Mouse (Mus musculus): ENCODE measurements around the gene Nup98.
A peak's percentile ranks its signal among the peaks of the same experiment; 100 is the strongest.

Gene Nup98

DNA sequence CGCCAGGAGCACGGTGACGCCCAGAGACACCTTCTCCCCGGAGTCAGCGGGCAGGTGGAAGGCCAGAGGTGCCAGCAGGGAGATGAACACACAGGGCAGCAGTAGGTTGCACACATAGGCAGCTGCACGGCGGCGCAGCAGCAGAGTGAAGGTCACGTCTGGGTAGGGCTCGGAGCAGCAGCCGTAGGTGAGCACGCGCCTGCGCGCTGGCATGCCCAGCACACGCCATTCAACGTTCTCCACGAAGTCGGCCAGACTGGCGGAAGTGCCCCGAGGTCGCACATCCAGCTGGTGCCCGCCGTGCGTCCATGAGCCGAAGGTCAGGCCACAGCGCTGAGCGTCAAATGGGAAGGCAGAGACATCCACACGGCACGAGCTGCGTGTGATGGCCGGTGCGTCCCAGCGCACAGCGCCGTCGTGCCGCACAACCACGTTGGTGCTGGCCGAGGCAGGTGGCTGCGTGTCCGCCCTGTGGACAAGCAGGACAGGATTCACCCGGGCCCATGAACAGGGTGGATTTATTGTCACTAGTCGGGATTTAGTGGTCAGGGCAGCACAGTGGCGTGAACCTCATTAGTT is 96.7 kb downstream of the Nup98 start:
- DNase-seq: no peak

DNA sequence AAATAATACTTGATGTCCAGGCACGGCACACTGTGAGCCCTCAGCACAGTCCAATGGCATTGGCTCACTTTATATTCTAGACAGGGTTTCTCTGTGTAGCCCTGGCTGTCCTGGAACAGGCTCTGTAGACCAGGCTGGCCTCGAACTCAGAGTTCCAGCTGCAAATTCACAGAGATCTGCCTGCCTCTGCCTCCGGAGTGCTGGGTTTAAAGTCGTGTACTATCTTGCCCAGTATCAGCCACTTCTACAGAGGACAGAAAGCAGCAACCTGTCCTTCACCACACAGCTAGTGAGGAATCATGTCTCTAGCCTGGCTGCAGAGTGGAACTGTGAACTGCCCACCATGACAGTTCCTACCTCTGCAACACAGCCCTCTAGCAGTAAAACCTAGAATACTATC is 100.2 kb downstream of the Nup98 start:
- DNase-seq: no peak

DNA sequence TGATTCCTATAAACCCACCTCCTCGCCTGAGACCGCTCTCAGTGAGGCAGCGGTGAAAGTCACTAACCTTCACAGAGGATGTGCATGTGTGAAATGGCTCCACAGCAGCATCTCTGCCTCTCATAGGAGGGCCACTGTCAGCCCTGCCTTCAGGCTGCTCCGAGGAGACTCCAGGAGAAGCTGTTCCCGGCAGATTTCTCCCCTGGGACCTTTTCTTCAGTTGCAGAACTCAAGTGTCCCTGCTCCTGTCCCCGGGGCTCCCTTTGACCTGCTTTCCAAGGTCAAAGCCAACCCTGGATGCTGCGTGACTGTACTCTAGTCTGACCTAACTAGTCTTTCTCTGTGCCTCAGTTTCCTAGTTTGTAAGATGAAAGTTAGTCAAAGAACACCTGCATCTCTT is 100.8 kb downstream of the Nup98 start, which contains the start of gene Art5:
TSS of gene Art5 (minus strand) at position 319 of the 400 bp plus-strand sequence.
- no peak for DNase-seq

DNA sequence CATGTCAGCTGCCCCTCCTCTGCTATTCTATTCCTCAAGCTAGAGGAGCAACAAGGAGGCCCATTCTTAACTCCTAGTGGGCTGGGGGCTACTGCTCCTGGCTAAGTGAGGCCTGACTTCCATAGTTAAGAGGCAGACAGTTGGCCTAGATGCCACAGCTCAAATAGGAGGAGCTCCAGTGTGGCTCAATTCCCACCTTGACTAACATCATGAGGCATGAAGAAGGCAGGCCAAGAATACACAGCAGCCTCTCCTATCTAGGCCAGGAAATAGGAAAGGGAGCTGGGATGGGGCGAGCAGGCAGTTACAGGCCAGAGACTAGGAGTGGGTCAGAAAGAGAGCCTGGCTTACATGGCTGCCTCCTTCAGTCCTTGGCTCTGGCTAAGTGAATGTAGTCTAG is 101.8 kb downstream of the Nup98 start:
- no peak for DNase-seq

DNA sequence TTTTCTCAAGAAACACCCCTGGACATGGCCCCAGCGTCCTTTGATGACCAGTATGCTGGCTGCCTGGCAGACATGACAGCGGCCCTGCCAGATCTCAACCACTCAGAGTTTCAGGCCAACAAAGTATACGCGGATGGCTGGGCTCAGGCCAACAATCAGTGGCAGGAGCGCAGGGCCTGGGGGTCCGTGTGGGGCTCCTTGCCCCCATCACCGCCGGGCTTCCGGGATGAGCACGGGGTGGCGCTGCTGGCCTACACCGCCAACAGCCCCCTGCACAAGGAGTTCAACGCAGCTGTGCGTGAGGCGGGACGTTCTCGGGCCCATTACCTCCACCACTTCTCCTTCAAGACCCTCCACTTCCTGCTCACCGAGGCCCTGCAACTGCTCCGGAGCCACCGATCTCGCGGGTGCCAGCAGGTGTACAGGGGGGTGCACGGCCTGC is 103.3 kb downstream of the Nup98 start:
- DNase-seq: no peak

DNA sequence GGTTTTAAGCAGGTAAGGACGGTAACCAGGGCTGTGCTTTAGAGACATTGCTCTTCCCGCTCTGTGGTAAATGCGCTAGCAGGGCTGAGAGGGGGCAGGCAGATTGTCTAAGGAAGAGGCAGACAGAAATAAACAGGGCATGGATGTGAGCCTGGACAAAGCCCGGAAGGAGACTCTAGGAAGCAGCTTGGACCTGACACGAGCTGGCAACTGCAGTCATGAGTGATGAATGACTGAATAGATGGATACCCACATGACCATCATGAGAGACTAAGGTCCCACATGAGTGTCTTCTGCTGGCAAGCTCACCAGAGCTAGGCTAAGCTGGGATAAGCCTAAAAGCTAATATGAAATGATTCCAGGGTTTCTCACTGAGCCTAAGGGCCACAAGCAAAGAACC is 105.8 kb downstream of the Nup98 start:
- peak; percentile 40 to 47 for DNase-seq

DNA sequence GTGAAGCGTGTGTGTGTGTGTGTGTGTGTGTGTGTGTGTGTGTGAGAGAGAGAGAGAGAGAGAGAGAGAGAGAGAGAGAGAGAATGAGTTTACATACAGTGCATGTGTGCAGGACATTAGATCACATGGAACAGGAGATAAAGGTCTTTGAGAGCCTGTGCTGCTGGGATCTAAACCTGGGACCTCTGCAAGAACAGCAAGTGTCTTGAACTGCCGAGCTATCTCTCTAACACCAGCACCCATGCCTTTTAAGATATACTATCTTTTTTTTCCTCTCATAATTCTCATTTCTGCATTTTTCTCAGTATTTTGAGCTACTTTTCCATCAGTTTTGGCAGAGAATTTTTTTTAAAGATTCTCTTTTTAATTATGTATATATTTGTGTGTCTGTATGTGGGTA is 106.4 kb downstream of the Nup98 start:
- no peak for DNase-seq

DNA sequence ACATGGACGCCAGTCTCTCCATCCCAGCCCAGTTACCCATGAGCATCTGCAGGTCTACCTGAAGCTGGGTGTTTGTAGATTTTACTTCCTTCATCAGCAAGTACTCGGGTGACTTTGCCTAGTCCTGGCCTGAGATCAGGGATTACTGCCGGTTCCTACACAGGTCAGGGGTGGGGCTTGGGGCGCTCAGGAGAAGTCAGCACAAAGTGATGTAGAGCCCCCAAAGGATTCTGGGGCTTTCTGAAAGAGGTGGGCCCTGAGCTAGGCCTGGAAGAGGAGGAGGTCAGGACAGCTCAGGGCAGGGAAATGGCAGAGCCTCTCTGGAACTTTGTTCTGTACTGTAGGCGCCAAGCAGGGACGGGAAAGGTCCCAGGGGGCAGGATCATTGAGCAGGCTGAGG is 107.3 kb downstream of the Nup98 start:
- DNase-seq: no peak

DNA sequence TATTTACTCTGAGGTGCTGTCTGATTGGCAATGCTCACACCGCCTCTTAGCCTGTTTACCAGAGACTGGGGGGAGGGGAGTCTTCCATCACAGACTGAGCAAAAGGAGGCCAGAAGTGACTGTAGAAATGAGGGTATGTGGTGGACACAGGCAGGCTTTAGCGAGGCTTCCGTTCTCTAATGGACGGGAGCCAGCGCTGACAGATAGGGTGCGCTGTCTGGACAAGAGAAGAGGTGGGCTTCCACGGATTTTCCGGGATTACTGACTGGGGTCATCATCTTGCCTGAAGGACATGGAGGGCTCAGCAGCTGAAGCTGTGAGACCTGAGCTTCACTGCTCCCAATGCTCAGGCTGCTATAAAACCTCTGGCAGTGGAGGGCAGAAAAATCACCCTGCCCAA is 107.7 kb downstream of the Nup98 start:
- no peak for DNase-seq

DNA sequence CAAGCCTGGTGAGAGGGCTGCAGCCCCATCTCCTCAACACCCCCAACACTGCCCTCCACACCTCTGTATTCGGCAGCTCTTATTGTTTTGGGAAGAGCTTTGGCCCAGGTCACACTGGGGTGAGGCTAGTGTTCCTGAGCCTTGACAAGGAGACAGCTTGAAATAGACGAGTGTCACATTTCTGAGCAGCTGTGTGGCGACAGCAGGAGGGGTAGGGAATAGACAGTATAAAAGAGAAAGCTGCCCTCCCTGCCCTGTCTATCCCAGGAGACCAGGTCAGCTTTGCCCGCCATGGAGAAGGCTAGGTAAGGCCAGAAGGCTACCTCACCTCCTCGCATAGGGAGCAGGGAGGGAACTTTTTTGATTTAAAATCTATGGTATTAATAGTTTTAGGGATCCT is 108.5 kb downstream of the Nup98 start, which contains the start of gene Art1:
TSS of gene Art1 (plus strand) at position 257 of the 400 bp plus-strand sequence.
- DNase-seq: no peak

DNA sequence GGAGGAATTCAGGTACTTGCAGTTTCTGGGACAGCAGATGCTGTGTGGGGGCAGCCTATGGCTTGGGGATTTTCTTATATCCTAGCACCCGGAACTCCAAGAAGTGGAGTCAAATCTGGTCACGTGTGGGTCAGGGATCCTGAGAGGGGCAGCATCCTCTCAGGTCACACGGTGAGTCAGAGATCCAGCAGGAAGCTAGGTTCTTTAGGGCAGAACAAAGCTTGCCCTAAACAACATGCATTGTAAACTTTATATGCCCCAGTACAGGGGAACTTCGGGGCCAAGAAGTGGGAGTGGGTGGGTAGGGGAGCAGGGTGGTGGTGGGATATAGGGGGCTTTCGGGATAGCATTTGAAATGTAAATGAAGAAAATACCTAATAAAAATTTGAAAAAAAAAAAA is 109.1 kb downstream of the Nup98 start:
- no peak for DNase-seq

DNA sequence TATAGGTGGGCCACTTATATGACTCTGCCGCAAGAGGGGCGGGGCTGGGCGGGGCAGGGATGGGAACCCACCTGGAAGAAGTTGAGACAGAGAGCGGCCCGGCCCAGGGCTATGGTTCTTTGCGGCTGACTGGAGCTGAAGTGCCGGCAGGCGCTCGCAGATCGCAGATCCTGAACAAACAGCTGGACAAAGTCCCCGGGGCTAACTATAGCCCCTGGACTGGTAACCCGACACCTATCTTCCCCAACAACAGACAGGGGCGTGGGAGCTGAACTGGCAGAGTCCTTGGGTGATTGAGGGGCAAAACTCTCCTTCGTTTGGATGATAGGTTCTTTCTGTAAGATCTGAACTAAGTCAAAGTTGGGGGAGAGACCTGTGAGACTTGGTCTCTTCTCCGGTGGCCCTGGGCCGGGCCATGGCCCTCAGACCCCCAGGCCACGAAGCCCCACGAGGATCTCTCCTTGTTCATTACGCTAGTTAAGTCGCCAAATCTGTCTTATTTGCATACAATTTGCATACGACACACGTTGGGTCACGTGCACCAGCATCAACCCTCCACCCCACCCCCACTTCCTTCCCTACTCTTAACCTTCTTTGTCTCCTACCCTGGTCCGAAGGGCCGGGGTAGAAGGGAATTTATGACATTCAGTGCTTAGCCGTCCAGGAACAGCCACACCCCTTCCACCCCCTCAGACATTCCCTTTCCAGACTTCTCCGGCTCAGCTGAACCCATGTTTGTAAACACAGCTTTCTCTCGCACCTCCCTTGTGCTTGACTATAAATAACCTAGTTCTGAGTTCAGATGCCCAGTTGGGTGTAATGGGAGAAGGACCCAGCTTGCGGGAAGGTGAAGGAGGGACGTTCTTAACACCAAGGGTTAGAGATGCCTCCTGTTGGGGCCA is 110.0 kb downstream of the Nup98 start:
- DNase-seq: no peak

DNA sequence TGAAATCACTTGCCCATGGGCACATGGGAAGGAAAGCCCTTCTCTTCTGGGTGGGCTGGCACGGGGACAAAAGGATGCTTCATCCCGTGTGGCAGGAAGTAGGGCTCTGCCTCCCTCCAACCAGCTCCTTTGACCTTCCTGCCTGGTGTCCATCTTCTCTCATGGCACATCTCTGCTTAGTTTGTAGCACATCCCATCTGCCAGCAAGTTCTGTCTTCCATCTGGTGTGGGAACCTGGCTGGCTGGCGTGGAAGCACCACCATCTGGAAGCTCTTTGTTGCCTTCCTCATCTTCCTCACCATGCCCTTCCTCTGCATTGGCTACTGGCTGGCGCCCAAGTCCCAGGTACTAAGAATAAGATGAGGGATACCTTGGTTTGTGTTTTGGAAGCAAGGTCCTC is 122.6 kb downstream of the Nup98 start:
- DNase-seq: peak; percentile 29 to 34

DNA sequence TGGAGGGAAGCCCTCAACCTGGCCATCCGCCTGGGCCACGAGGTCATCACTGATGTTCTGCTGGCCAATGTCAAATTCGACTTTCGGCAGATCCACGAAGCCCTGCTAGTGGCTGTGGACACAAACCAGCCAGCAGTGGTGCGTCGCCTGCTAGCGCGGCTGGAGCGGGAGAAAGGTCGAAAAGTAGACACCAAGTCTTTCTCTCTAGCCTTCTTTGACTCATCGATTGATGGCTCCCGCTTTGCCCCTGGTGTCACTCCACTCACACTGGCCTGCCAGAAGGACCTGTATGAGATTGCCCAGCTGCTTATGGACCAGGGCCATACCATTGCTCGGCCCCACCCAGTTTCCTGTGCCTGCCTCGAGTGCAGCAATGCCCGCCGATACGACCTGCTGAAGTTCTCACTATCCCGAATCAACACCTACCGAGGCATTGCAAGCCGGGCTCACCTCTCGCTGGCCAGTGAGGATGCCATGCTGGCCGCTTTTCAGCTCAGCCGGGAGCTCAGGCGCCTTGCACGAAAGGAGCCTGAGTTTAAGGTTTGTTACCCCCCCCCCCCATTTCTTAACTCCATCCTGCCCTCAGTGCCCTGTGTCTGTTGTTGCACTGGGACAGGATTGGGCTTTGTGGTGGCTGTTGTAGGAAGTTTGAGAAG is 125.8 kb downstream of the Nup98 start:
- no peak for DNase-seq

DNA sequence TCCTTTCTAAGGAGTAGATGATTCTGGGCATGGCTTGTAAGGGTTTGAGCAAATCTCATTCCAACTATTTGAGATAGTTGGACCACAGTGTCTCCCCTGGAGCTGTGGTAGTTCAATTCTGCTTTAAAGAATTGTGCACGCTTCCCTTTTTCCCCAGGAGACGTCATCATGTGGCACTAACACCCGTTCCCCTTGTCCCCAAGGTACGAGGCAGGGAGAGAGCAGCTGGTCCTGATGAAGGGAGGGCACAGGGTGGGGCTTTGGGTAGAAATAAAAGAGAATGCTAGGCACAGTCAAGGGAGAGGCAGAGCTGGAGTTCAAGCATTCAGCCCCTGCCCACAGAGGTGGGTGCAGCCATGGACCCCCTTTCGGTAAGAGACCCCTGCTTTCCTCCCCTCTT is 127.2 kb downstream of the Nup98 start, which contains the start of gene Trpc2:
TSS of gene Trpc2 (plus strand) at position 301 of the 400 bp plus-strand sequence.
- no peak for DNase-seq

DNA sequence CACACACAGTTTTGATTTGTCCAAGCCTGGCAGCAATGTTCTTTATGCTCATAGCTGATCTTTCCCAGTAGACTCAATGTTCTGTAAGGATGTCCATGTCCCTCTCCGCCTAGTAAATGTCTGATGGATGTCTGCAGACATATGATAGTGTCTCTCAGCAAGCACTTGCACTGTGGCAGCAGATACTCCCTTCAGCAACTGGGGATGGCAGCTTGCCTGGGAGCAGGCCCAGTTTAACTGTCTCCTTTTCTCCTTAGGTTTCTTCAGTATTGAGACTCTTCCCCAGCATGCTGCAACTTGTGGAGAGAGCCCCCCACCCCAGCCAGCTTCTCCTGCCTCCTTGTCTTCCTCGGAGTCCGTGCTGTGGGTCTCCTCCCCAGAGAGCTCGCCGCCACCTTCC is 128.2 kb downstream of the Nup98 start:
- no peak for DNase-seq

DNA sequence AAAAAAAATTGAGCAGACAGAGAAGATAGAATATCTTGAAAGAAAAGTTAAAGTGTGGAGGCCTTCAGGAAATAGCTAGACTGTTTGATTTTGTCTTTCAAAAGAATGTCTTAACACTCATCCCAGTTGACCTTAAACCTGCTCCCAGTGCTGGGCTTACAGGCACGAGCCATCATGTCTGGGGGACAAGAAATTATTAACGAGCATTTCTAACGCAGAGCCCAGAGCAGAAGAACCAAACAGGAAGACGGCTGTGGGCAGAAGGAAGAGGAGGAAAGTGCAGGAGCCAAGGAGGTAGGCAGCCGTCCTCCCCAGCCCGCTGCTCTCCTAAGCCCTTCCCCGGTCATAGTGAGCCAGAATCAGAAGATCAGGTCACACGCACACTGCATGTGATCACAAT is 129.7 kb downstream of the Nup98 start:
- no peak for DNase-seq

DNA sequence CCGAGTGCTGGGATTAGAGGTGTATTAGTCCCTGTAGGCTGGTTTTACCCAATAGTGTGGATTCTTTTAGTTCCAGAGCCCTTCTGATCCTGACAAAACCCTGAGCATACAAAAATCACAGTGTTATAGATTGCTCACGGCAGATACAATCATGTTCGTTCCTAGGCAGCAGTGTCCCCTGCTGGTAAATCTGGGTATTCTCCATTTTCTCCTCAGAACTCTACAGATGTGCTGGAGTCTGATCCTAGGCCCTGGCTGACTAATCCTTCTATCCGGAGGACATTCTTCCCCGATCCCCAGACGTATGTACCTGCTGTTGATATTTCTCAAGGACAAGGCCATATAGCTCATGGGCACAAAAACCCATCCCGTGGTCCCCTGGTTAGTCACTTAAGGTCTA is 131.5 kb downstream of the Nup98 start:
- peak; percentile 32 to 47 for DNase-seq

DNA sequence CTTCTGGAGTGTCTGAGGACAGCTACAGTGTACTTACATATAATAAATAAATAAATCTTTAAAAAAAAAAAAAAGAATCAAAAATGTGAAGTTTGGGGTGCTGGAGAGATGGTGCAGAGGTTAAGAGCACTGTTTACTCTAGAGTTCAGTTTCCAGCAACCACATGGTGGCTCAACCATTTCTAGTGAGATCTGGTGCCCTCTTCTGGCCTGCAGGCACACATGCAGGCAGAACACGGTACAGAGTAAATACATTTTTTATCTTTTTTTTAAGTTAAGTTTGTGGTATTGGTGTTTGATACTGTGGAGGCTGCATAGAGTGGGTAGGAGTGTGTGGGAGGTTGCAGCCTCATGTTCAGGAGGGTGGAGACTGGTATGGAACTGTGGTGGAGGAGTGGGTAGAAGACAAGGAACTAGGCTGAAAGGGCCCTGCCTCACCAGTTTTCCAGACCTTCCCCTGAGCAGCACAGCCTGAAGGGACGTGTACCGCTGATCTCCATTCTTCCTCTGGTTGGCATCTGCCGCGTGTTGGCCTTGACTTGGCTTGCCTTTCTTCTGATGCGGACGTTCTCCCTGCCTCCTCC is 133.2 kb downstream of the Nup98 start:
- peak in 1 of 2 experiments; percentile 28 for DNase-seq

Measured in cerebellum, adult 18-20 months (tissue).